Mouse (Mus musculus): ENCODE results near the gene Itgav.

DNA sequence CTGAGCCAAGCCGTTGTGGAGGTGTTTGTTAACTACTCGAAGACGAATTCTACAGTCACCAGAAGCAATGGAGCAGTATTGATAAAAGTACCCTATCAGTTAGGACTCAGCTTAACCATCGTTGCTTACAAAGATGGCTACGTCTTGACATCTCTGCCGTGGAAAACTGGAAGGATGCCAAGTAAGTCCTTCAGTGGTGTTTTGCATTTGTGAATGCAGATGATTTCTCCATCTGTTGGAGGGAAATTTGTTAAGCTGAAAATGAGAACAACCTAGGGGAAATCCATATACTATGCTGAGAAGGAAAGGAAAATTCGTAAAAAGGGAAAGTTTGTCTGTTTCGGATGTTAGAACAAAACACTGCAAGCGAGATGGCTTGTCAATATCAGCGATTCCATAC lies 129.2 kb downstream of the Itgav start:
- no peak for TF ChIP-seq CTCF (conservative IDR thresholded peaks at IDR 0.05; ENCODE audit: low read length)
- TF ChIP-seq POU5F1 (IDR thresholded peaks at IDR 0.05; ENCODE audit: borderline replicate concordance, low read length): no peak
- TF ChIP-seq NANOG (IDR thresholded peaks at IDR 0.05; ENCODE audit: borderline replicate concordance, low read length): no peak

Data from E14TG2a.4 (cell line).